Mouse (Mus musculus) heart, adult 2 months (tissue): ENCODE results near the gene Tigd3.

Source experiments
- CTCF ChIP-seq: fragments of 200-600 bp; IDR thresholded peaks from 2 replicates; pipeline ENCODE4 v1.8.1; 2022; ENCODE audit warnings: antibody characterized with exemption, mild to moderate bottlenecking, moderate library complexity
- EP300 ChIP-seq: fragments of 200-500 bp; IDR thresholded peaks from 2 replicates; pipeline ENCODE4 v1.6.1; 2011; ENCODE audit warnings: low read depth, low read length, control low read depth; ENCODE audit not compliant: insufficient read depth
- POLR2A ChIP-seq: fragments of 200-500 bp; IDR thresholded peaks from 2 replicates; pipeline ENCODE4 v1.6.1; 2011; ENCODE audit warnings: mild to moderate bottlenecking, low read depth, low read length, control low read depth; ENCODE audit not compliant: insufficient read depth

DNA sequence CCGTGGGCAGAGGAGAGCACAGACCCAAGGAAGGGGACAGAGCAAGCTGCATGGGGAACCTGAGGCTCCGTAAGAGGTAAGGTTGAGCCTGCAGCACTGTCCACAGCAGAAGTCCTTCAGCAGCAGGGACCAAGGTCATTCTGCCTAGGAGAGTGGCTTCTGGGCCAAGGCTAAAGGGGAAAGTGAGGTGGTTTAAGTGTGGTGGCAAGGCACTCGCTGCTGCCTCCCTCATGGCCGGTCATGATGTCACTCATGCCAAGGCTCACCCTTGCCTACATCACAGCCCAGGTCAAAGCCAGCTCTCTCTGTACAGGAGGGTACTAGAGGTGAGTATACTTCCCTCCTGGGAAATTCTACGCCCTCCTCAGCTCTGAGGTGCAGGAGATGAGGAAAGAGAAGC lies 30.2 kb downstream of the Tigd3 start:
- no peak for TF ChIP-seq CTCF
- no peak for TF ChIP-seq EP300
- no peak for TF ChIP-seq POLR2A
